Mouse (Mus musculus) heart, embryonic 16.5 days (tissue): Measurements from ENCODE around the gene Crygn. TPM values are rescaled to one million over a fixed set of nuclear protein-coding genes. Genes with fewer than 3 reads are reported as not detected.
"Not testable (repeated sequence)": the region's sequence is repeated elsewhere in the genome, so short reads cannot be mapped to it uniquely, and the experiment has no call there.

Source experiments
- ATAC-seq: fragments of 200-750 bp; cut with Nextera tagmentation; replicated peaks from 2 replicates; pipeline ENCODE4 v1.8.0; 2017; ENCODE audit warnings: moderate number of reproducible peaks; ENCODE audit not compliant: insufficient read depth, low FRiP score; ENCODE audit errors: extremely low read depth
- H3K27ac ChIP-seq: fragments of 300-500 bp; sonication (generic); 2 replicates; pipeline ENCODE4 v1.5.1; 2014; ENCODE audit warnings: mild to moderate bottlenecking, low read length, control low read depth, moderate library complexity
- H3K27me3 ChIP-seq: fragments of 300-500 bp; sonication (generic); 2 replicates; pipeline ENCODE4 v1.6.1; 2014; ENCODE audit warnings: low read length, mixed read lengths; ENCODE audit not compliant: control insufficient read depth, insufficient read depth
- H3K36me3 ChIP-seq: fragments of 300-500 bp; sonication (generic); 2 replicates; pipeline ENCODE4 v1.6.1; 2014; ENCODE audit not compliant: control insufficient read depth, insufficient read depth
- H3K4me1 ChIP-seq: fragments of 300-500 bp; sonication (generic); 2 replicates; pipeline ENCODE4 v1.6.1; 2014; ENCODE audit warnings: low read length, mixed read lengths; ENCODE audit not compliant: control insufficient read depth, insufficient read depth
- H3K4me2 ChIP-seq: fragments of 300-500 bp; sonication (generic); 2 replicates; pipeline ENCODE4 v1.6.1; 2014; ENCODE audit warnings: low read depth, mild to moderate bottlenecking, control low read depth, low read length
- H3K4me3 ChIP-seq: fragments of 300-500 bp; sonication (generic); 2 replicates; pipeline ENCODE4 v1.5.1; 2014; ENCODE audit warnings: mild to moderate bottlenecking, control low read depth, low read length
- H3K9ac ChIP-seq: fragments of 300-500 bp; sonication (generic); 2 replicates; pipeline ENCODE4 v1.6.1; 2014; ENCODE audit warnings: low read length, control low read depth
- H3K9me3 ChIP-seq: fragments of 300-500 bp; sonication (generic); replicated peaks from 2 replicates; pipeline ENCODE4 v1.6.1; 2016; ENCODE audit warnings: low read length; ENCODE audit not compliant: control insufficient read depth
- WGBS: fragments of 180-500 bp; shearing (Covaris S2); extraction: QIAGEN DNeasy Blood & Tissue Kit; methylation state at CpG from one replicate; pipeline ENCODE4 v1.1.7; 2014; 5-methylcytosine and 5-hydroxymethylcytosine counted together
- polyA plus RNA-seq: library from polyadenylated mRNA; unstranded; fragments of >200 nt; fragmentation: Nextera tagmentation; extraction: Ambion mirVana; gene quantifications from 2 replicates; pipeline ENCODE4 v1.2.1, GENCODE M21; 2015

Gene Crygn
- polyA plus RNA-seq, 1 experiment from 2014 or later = 1.7 TPM

GRCm38 (mm10) chr5:24781048-24781447, 23.2 kb upstream of the Crygn start:
- Histone ChIP-seq H3K4me2 (peak overlapping the region; percentile 49), H3K4me3 (no peak overlapping the region), H3K9me3 (peaks cover 5% of the 10 kb centered on the region), H3K9ac (no peak overlapping the region), H3K27ac (peak overlapping the region; percentile 46), H3K36me3 (no peaks in the 10 kb centered on the region), H3K4me1 (peaks cover 8% of the 10 kb centered on the region), H3K27me3 (no peaks in the 10 kb centered on the region)
- ATAC-seq = peak; percentile 66
- 12% methylated on average over 5 of the region's 5 CpGs for WGBS

- no peak for ATAC-seq
- 46% methylated on average over 15 of the region's 15 CpGs for WGBS
- no peak overlapping the region for H3K4me3 ChIP-seq
- no peaks in the 10 kb centered on the region for H3K36me3 ChIP-seq
- H3K27ac ChIP-seq = no peak overlapping the region
- H3K9ac ChIP-seq = no peak overlapping the region
- H3K27me3 ChIP-seq = no peaks in the 10 kb centered on the region
- H3K4me2 ChIP-seq = no peak overlapping the region
- peaks cover 8% of the 10 kb centered on the region for H3K4me1 ChIP-seq
- peaks cover 5% of the 10 kb centered on the region for H3K9me3 ChIP-seq
Observed at GRCm38 (mm10) chr5:24779881-24780512, 22.2 kb upstream of the Crygn start.

DNA sequence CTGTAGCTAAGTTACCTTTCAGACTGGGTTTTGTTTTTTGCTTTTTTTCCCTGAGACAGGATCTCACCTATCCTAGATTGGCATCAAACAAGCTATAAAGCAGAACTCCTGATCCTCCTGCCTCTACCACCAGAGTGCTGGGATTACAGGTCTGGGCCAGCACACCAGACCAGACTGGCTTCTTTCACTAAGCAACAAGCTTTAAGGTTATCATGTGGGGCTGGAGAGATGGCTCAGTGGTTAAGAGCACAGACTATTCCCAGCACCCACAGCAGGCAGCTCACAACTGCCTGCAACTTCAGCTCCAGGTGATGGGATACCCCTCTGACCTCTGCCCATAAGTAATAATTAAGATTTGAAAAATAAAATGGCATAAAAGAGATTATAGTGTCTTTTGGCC, 21.5 kb upstream of the Crygn start:
- Histone ChIP-seq H3K27me3 (no peaks in the 10 kb centered on the region), H3K4me2 (no peak overlapping the region), H3K4me3 (no peak overlapping the region), H3K27ac (no peak overlapping the region), H3K4me1 (peaks cover 8% of the 10 kb centered on the region), H3K36me3 (no peaks in the 10 kb centered on the region), H3K9ac (no peak overlapping the region), H3K9me3 (no peaks in the 10 kb centered on the region; the same call in none of the 2 replicates)
- ATAC-seq = no peak

GRCm38 (mm10) chr5:24778843-24779140, 21.0 kb upstream of the Crygn start:
- Histone ChIP-seq H3K4me1 (peaks cover 8% of the 10 kb centered on the region), H3K9me3 (no peaks in the 10 kb centered on the region; the same call in 1 of the 2 replicates), H3K4me2 (peak overlapping the region; percentile 40), H3K27me3 (no peaks in the 10 kb centered on the region), H3K27ac (no peak overlapping the region), H3K36me3 (no peaks in the 10 kb centered on the region), H3K9ac (0 out of 2 replicates have a peak overlapping the region, but pooled peaks have one; percentile 40), H3K4me3 (no peak overlapping the region; the same call in 1 of the 2 replicates)
- 53% methylated on average over 13 of the region's 13 CpGs for WGBS
- ATAC-seq = no peak

DNA sequence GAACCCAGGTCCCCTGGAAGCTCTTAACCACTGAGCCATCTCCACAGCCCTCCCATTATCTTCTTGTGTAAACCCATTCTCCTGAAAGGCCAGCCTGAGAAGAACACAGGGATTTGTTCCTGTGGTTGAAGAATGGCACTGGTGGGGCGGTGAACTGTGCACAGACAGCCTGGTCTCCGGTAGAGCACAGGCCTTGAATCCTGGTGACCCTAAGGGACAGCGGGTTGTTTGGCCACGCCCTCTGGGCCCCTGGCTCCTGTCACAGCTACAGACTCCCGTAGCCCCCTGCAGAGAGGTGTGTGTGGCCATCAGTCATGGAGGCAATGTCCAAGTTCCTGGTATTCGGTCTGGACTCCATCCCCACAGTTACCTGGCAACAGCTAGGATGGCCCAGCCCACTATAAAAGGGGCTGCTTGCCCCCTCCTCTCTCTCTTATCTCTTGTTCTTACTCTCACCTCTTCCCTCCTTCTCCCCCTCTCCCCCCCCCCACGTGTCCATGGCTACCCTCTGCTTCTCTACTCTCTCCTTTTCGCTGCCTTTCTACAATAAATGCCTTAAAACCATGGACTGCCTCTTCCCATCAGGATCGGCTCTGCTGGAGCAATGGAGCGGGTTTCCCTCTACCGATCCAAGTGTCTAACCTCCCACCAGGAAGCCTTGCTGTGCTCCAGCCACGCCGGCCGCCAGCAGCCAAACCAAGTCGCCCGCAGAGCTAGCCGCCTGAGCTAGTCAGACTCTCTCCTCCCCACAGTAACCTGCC, 20.5 kb upstream of the Crygn start:
- no peak for ATAC-seq

DNA sequence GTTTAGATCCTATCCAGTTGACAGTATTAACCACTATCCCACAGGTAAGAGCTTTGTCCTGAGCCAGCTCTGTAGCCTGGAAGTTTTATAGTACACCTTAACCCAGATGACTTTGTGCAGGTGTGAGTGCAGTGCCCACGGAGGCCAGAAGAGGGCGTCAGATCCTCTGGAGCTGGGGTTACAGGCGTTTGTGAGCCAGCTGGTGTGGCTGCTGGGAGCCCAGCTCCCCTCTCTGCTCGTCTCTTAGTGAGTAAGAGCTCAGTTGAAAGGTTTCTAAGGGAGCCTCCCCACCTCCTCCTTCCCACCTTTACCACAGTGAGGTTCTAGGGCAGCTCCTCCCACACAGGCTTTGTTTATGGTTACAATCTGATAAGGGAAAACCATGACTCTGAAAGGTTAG, 18.9 kb upstream of the Crygn start:
- Histone ChIP-seq H3K27ac (no peak overlapping the region), H3K4me3 (no peak overlapping the region), H3K4me2 (no peak overlapping the region), H3K9ac (no peak overlapping the region), H3K4me1 (peaks cover 8% of the 10 kb centered on the region), H3K36me3 (no peaks in the 10 kb centered on the region), H3K27me3 (no peaks in the 10 kb centered on the region), H3K9me3 (no peaks in the 10 kb centered on the region)
- ATAC-seq = peak; percentile 54
- 59% methylated on average over 4 of the region's 4 CpGs for WGBS

More for the DNA sequence above, 20.5 kb upstream of the Crygn start:
- H3K27me3 ChIP-seq = no peaks in the 10 kb centered on the region
- no peaks in the 10 kb centered on the region for H3K9me3 ChIP-seq
- no peak overlapping the region for H3K27ac ChIP-seq
- peak overlapping the region; percentile 40 for H3K4me2 ChIP-seq
- 0 out of 2 replicates have a peak overlapping the region, but pooled peaks have one; percentile 40 for H3K9ac ChIP-seq
- 27% methylated on average over 17 of the region's 17 CpGs for WGBS
- no peak overlapping the region; the same call in 1 of the 2 replicates for H3K4me3 ChIP-seq
- peaks cover 8% of the 10 kb centered on the region for H3K4me1 ChIP-seq
- H3K36me3 ChIP-seq = no peaks in the 10 kb centered on the region

GRCm38 (mm10) chr5:24774549-24774948, 16.7 kb upstream of the Crygn start:
- H3K4me1 ChIP-seq, H3K27me3 ChIP-seq, H3K9ac ChIP-seq, H3K9me3 ChIP-seq, H3K27ac ChIP-seq, ATAC-seq, H3K4me3 ChIP-seq, H3K36me3 ChIP-seq, H3K4me2 ChIP-seq: not testable (repeated sequence)
- WGBS = 90% methylated on average over 16 of the region's 16 CpGs

DNA sequence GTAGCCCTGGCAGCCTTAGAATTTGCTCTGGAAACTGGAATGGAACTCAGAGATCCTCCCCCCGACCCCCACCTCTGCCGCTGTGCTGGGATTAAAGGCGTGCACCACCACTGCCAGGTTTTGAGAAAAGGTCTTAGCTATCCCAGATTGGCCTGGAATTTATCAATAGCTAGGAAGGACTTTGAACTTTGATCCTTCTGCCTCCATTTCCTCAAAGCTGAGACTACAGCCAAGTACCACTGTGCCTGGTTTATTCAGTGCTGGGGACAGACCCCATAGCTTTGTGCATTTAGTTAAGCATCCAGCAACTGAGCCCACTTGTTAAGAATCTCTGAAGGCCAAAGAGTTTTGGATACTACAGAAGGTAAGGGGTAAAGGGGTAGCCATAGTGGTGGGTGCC, 877 bp downstream of the Crygn start:
- Histone ChIP-seq H3K4me3 (no peak overlapping the region), H3K27ac (no peak overlapping the region), H3K27me3 (no peaks in the 10 kb centered on the region), H3K4me2 (no peak overlapping the region), H3K4me1 (peaks cover 6% of the 10 kb centered on the region), H3K36me3 (no peaks in the 10 kb centered on the region), H3K9ac (no peak overlapping the region), H3K9me3 (no peaks in the 10 kb centered on the region)
- no peak for ATAC-seq
- 67% methylated on average over 3 of the region's 3 CpGs for WGBS

GRCm38 (mm10) chr5:24752175-24752498, 5.7 kb downstream of the Crygn start:
- 3% methylated on average over 2 of the region's 2 CpGs for WGBS
- H3K9ac ChIP-seq = peak overlapping the region; percentile 95; the same call in 1 of the 2 replicates
- peak overlapping the region; percentile 76 for H3K4me3 ChIP-seq
- peak overlapping the region; percentile 96 for H3K4me2 ChIP-seq
- no peaks in the 10 kb centered on the region for H3K9me3 ChIP-seq
- H3K4me1 ChIP-seq = peaks cover 23% of the 10 kb centered on the region
- H3K27ac ChIP-seq = 0 out of 2 replicates have a peak overlapping the region, but pooled peaks have one; percentile 43
- no peak for ATAC-seq
- H3K36me3 ChIP-seq = no peaks in the 10 kb centered on the region
- H3K27me3 ChIP-seq = no peaks in the 10 kb centered on the region
